Mouse (Mus musculus) liver, adult 2 months (tissue): Measurements from ENCODE around the gene Isl2. TPM values are rescaled to one million over a fixed set of nuclear protein-coding genes. Genes with fewer than 3 reads are reported as not detected.
A peak's percentile ranks its signal among the peaks of the same experiment; 100 is the strongest.

Experiments
- DNase-seq: peaks from one replicate; pipeline ENCODE4 v3.0.0-alpha.2; 2011; ENCODE audit warnings: low read depth, low spot score; ENCODE audit errors: extremely low read depth
- H3K27ac ChIP-seq: fragments of 200-500 bp; replicated peaks from 2 replicates; pipeline ENCODE4 v1.5.1; 2012; ENCODE audit warnings: low read depth, mild to moderate bottlenecking, control low read depth, inconsistent platforms, low read length; ENCODE audit not compliant: insufficient read depth
- H3K27me3 ChIP-seq: fragments of 200-500 bp; 2 replicates; pipeline ENCODE4 v1.6.1; 2012; ENCODE audit warnings: mild to moderate bottlenecking, moderate library complexity, low read length, inconsistent platforms; ENCODE audit not compliant: control insufficient read depth, insufficient read depth
- H3K36me3 ChIP-seq: fragments of 200-500 bp; 2 replicates; pipeline ENCODE4 v1.6.1; 2012; ENCODE audit warnings: low read length, inconsistent platforms; ENCODE audit not compliant: control insufficient read depth, insufficient read depth
- H3K4me1 ChIP-seq: fragments of 200-500 bp; 2 replicates; pipeline ENCODE4 v1.6.1; 2011; ENCODE audit warnings: low read length; ENCODE audit not compliant: control insufficient read depth, insufficient read depth
- H3K4me3 ChIP-seq: fragments of 200-500 bp; 2 replicates; pipeline ENCODE4 v1.5.1; 2011; ENCODE audit warnings: low read depth, mild to moderate bottlenecking, control low read depth, low read length, moderate library complexity; ENCODE audit not compliant: insufficient read depth
- H3K79me2 ChIP-seq: fragments of 200-500 bp; 2 replicates; pipeline ENCODE4 v1.6.1; 2012; ENCODE audit warnings: inconsistent platforms, mild to moderate bottlenecking, low read length, moderate library complexity; ENCODE audit not compliant: control insufficient read depth, insufficient read depth
- H3K9ac ChIP-seq: fragments of 200-500 bp; 2 replicates; pipeline ENCODE4 v1.6.1; 2012; ENCODE audit warnings: low read depth, mild to moderate bottlenecking, control low read depth, inconsistent platforms, low read length
- CTCF ChIP-seq: fragments of 200-500 bp; IDR thresholded peaks from 2 replicates; pipeline ENCODE4 v1.5.1; 2011; ENCODE audit warnings: low read depth, low read length, control low read depth
- POLR2A ChIP-seq: fragments of 200-500 bp; IDR thresholded peaks from 2 replicates; pipeline ENCODE4 v1.6.1; 2011; ENCODE audit warnings: low read length, control low read depth; ENCODE audit not compliant: insufficient read depth; ENCODE audit errors: extremely low read depth
- WGBS: fragments of 180-500 bp; shearing (Covaris S2); methylation state at CpG from one replicate; pipeline ENCODE4 v1.1.7; 2018; 5-methylcytosine and 5-hydroxymethylcytosine counted together
- polyA plus RNA-seq: library from polyadenylated mRNA; depleted of rRNA; stranded (reverse); fragments of >200 nt; gene quantifications from 2 replicates; pipeline ENCODE4 v1.2.3, GENCODE M21; 2012
- total RNA-seq: library from RNA; depleted of rRNA; stranded (reverse); fragments of >200 nt; gene quantifications from 2 replicates; pipeline ENCODE4 v1.2.3, GENCODE M21; 2014

The Isl2 gene
- total and polyA plus RNA-seq, 2 experiments, result not detected

- H3K4me1 ChIP-seq, result peaks cover 4% of the 10 kb centered on the region
- no peak overlapping the region for H3K27ac ChIP-seq
- no peaks in the 10 kb centered on the region for H3K79me2 ChIP-seq
- H3K9ac ChIP-seq, result no peak overlapping the region
- DNase-seq, result no peak
- H3K27me3 ChIP-seq, result peaks cover 56% of the 10 kb centered on the region
- WGBS, result 9% methylated on average over 30 of the region's 30 CpGs
- no peaks in the 10 kb centered on the region for H3K36me3 ChIP-seq
- no peak for TF ChIP-seq CTCF
- TF ChIP-seq POLR2A, result no peak
- no peak overlapping the region for H3K4me3 ChIP-seq
These were observed 6.5 kb downstream of the Isl2 start for GRCm38 (mm10) chr9:55544861-55545555.

DNA sequence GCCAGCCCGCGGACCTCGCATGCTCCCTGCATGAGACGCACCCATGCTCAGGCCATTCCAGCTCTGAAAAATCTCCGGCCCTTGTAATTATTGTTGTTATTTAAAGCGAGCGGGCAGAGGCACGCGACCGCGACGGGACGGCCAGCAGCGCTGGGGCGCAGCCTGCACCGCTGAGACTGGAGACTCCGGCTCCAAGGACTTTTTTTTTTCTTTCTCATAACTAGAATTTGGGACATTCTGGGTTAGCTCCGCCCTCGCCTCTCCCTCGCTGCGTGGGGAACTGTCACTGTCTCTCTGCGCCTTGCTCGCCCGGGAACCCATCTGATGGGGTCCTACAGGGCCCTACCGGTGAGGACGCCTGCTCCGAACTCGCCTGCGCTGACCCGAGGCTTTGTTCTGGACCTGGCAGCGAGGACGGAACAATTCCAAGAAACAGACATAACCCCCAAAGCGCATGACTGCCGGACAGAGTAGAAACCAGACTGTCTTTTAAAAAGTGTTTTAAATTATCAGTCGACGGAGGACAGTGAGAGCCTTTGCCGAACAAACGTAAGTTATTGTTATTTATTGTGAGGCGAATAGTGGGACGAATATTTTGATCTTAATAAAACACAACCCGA, 7.2 kb downstream of the Isl2 start:
- DNase-seq, result no peak
- H3K9ac ChIP-seq, result no peak overlapping the region
- no peak overlapping the region for H3K27ac ChIP-seq
- no peak overlapping the region for H3K4me3 ChIP-seq
- H3K36me3 ChIP-seq, result no peaks in the 10 kb centered on the region
- WGBS, result 13% methylated on average over 41 of the region's 41 CpGs
- TF ChIP-seq CTCF (no peak), POLR2A (no peak)
- H3K79me2 ChIP-seq, result no peaks in the 10 kb centered on the region
- peaks cover 52% of the 10 kb centered on the region for H3K27me3 ChIP-seq
- peaks cover 4% of the 10 kb centered on the region for H3K4me1 ChIP-seq

- H3K36me3 ChIP-seq, result no peaks in the 10 kb centered on the region
- H3K27me3 ChIP-seq, result peaks cover 48% of the 10 kb centered on the region
- WGBS, result 7% methylated on average over 63 of the region's 63 CpGs
- no peak for DNase-seq
- peak overlapping the region; percentile 24; the same call in 1 of the 2 replicates for H3K4me3 ChIP-seq
- H3K9ac ChIP-seq, result no peak overlapping the region
- no peaks in the 10 kb centered on the region for H3K79me2 ChIP-seq
- TF ChIP-seq CTCF, result no peak
- no peak for TF ChIP-seq POLR2A
- no peak overlapping the region for H3K27ac ChIP-seq
- H3K4me1 ChIP-seq, result peaks cover 4% of the 10 kb centered on the region
These were observed 7.9 kb downstream of the Isl2 start for GRCm38 (mm10) chr9:55546176-55547010.

GRCm38 (mm10) chr9:55548871-55549270, 10.4 kb downstream of the Isl2 start:
- Histone ChIP-seq H3K36me3 (no peaks in the 10 kb centered on the region), H3K9ac (no peak overlapping the region), H3K79me2 (no peaks in the 10 kb centered on the region), H3K27me3 (peaks cover 29% of the 10 kb centered on the region), H3K27ac (no peak overlapping the region), H3K4me1 (peaks cover 2% of the 10 kb centered on the region), H3K4me3 (no peak overlapping the region)
- no peak for DNase-seq
- 46% methylated on average over 3 of the region's 3 CpGs for WGBS
- TF ChIP-seq CTCF (no peak), POLR2A (no peak)

- H3K27me3 ChIP-seq, result peaks cover 24% of the 10 kb centered on the region
These were observed 10.9 kb downstream of the Isl2 start for GRCm38 (mm10) chr9:55549302-55549890.

More at GRCm38 (mm10) chr9:55549302-55549890, 10.9 kb downstream of the Isl2 start:
- H3K4me1 ChIP-seq, result no peaks in the 10 kb centered on the region; the same call in 1 of the 2 replicates
- H3K4me3 ChIP-seq, result no peak overlapping the region
- no peak overlapping the region for H3K27ac ChIP-seq
- H3K79me2 ChIP-seq, result no peaks in the 10 kb centered on the region
- no peak overlapping the region for H3K9ac ChIP-seq
- no peaks in the 10 kb centered on the region for H3K36me3 ChIP-seq
- no peak for TF ChIP-seq POLR2A
- no peak for TF ChIP-seq CTCF
- DNase-seq, result no peak
- WGBS, result 31% methylated on average over 16 of the region's 16 CpGs
